Mouse (Mus musculus): ENCODE results near the gene Il33. TPM values are rescaled to one million over a fixed set of nuclear protein-coding genes. Genes with fewer than 3 reads are reported as not detected.

The Il33 gene
- total RNA-seq (2014; rRNA removed) (1.5 and 1.6 TPM in 2 replicates), polyA plus RNA-seq (2012; rRNA removed) (0.80 and 1.4 TPM in 2 replicates)

DNA sequence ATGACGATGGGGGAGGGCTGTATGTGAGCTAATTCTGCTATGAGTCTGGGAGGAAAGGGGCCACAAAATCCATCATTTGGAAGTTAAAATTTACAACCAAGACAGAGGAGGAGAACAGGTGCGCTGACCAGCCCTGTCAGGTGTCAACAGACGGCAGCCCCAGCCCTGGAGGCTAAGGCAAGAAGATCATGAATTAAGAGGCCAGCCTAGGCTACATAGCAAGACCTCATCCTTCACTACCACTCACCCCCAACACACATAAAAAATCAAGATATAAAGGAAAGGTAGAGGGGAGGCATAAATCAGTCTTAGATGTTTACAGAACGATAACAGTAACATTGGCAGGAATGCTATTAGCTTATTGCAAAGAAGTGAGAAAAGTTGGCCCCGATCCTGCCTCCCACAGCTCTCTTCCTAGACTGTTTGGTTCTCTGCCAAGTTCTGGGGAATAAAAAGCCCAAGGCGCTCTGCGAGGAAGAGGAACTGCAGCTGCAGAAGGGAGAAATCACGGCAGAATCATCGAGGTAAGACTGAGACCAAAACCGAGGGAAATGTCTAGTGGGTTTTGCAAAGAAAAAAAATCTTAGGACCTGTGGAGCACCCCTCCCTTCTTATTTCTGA, at the start of gene Il33:
Il33 (plus strand) TSS at position 477 of the 621 bp plus-strand sequence.
- no peaks in the 10 kb centered on the region for H3K79me2 ChIP-seq (ENCODE audit: control insufficient read depth, insufficient read depth, low read length)
- no peaks in the 10 kb centered on the region for H3K36me3 ChIP-seq (ENCODE audit: control insufficient read depth, insufficient read depth, low read length)
- peaks cover 2% of the 10 kb centered on the region; the same call in 1 of the 2 replicates for H3K4me1 ChIP-seq (ENCODE audit: control insufficient read depth, insufficient read depth, low read length)
- H3K9ac ChIP-seq (ENCODE audit: low read depth, low read length) = no peak within 1 kb of the TSS
- WGBS = 38% methylated on average over 10 of the region's 10 CpGs
- peak; percentile 55 for DNase-seq (ENCODE audit: extremely low read depth, low read depth, low spot score)
- peak within 1 kb of the TSS; percentile 24 for H3K4me3 ChIP-seq (ENCODE audit: insufficient read depth, low read depth, low read length)
- peak within 1 kb of the TSS; percentile 65 for H3K27ac ChIP-seq (replicated peaks; ENCODE audit: insufficient read depth, low read depth, low read length)
- TF ChIP-seq CTCF (IDR thresholded peaks at IDR 0.05; ENCODE audit: low read depth, low read length) (no peak), POLR2A (IDR thresholded peaks at IDR 0.05; ENCODE audit: extremely low read depth, insufficient read depth, low read length) (no peak)
- H3K27me3 ChIP-seq (ENCODE audit: control insufficient read depth, insufficient read depth, low read length) = no peaks in the 10 kb centered on the region

GRCm38 (mm10) chr19:29877422-29878291, 47.3 kb upstream of the Il33 start:
- no peak overlapping the region; the same call in 1 of the 2 replicates for H3K9ac ChIP-seq (ENCODE audit: low read depth, low read length)
- H3K27me3 ChIP-seq (ENCODE audit: control insufficient read depth, insufficient read depth, low read length) = no peaks in the 10 kb centered on the region; the same call in 1 of the 2 replicates
- H3K36me3 ChIP-seq (ENCODE audit: control insufficient read depth, insufficient read depth, low read length) = no peaks in the 10 kb centered on the region
- TF ChIP-seq POLR2A (IDR thresholded peaks at IDR 0.05; ENCODE audit: extremely low read depth, insufficient read depth, low read length) (no peak), CTCF (IDR thresholded peaks at IDR 0.05; ENCODE audit: low read depth, low read length) (no peak)
- H3K4me3 ChIP-seq (ENCODE audit: insufficient read depth, low read depth, low read length) = no peak overlapping the region
- H3K4me1 ChIP-seq (ENCODE audit: control insufficient read depth, insufficient read depth, low read length) = peaks cover 14% of the 10 kb centered on the region
- no peaks in the 10 kb centered on the region for H3K79me2 ChIP-seq (ENCODE audit: control insufficient read depth, insufficient read depth, low read length)
- WGBS = 46% methylated on average over 10 of the region's 10 CpGs
- peak; percentile 95 for DNase-seq (ENCODE audit: extremely low read depth, low read depth, low spot score)
- H3K27ac ChIP-seq (replicated peaks; ENCODE audit: insufficient read depth, low read depth, low read length) = peak overlapping the region; percentile 22

DNA sequence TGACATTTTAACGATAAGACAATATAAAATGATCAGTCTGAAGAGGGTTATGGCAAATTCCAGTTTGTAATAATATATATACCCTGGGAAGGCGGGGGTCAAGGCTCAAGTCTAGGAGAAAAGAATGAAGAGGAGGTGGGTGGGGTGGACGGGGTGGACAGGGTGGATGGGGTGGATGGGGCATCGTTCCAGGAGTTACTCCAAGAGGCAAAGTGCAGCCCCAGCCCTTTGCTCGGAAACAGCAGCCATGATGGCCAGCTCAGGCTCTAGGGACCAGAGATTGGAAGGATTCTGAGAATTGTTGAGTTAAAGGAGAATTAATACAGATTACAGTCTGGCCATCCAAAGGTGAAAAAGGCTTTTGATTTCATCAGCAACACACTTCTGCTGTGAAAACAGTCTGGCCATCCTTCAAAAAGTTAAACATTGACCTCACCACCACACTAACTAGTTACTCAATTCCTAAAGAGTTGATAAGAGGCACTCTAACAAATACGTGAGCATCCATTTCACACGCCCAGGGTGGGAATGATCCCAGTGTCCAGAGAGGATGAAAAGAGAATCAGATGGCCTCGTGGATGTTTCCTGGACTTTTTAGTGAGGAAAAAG, 45.9 kb upstream of the Il33 start:
- DNase-seq (ENCODE audit: extremely low read depth, low read depth, low spot score) = peak; percentile 94
- TF ChIP-seq POLR2A (IDR thresholded peaks at IDR 0.05; ENCODE audit: extremely low read depth, insufficient read depth, low read length) (no peak), CTCF (IDR thresholded peaks at IDR 0.05; ENCODE audit: low read depth, low read length) (no peak)
- H3K27me3 ChIP-seq (ENCODE audit: control insufficient read depth, insufficient read depth, low read length) = no peaks in the 10 kb centered on the region; the same call in 1 of the 2 replicates
- H3K36me3 ChIP-seq (ENCODE audit: control insufficient read depth, insufficient read depth, low read length) = no peaks in the 10 kb centered on the region
- H3K27ac ChIP-seq (replicated peaks; ENCODE audit: insufficient read depth, low read depth, low read length) = no peak overlapping the region
- 34% methylated on average over 8 of the region's 8 CpGs for WGBS
- peaks cover 14% of the 10 kb centered on the region for H3K4me1 ChIP-seq (ENCODE audit: control insufficient read depth, insufficient read depth, low read length)
- no peak overlapping the region for H3K9ac ChIP-seq (ENCODE audit: low read depth, low read length)
- H3K4me3 ChIP-seq (ENCODE audit: insufficient read depth, low read depth, low read length) = no peak overlapping the region
- no peaks in the 10 kb centered on the region for H3K79me2 ChIP-seq (ENCODE audit: control insufficient read depth, insufficient read depth, low read length)

DNA sequence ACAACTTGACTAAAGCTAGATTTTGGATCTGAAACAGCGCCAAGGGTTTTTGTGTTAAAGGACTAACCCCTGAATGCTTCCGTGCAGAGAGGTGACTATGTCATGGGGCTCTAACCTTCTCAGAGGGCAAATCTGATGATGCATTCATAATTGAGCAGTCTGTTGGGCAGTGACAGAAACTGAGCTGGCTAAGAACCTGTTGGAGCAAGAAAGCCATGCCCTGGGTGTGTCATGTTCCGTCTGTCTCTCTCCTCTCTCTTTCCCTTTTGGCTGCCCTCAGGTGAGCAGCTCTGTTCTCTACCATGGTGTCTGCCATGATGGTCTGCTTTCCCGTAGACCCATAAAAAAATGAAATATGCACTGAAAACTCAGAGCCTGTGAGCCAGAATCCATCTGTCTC, 44.0 kb upstream of the Il33 start:
- Histone ChIP-seq H3K4me3 (ENCODE audit: insufficient read depth, low read depth, low read length) (no peak overlapping the region), H3K36me3 (ENCODE audit: control insufficient read depth, insufficient read depth, low read length) (no peaks in the 10 kb centered on the region), H3K27ac (replicated peaks; ENCODE audit: insufficient read depth, low read depth, low read length) (no peak overlapping the region), H3K9ac (ENCODE audit: low read depth, low read length) (no peak overlapping the region), H3K4me1 (ENCODE audit: control insufficient read depth, insufficient read depth, low read length) (peaks cover 14% of the 10 kb centered on the region), H3K27me3 (ENCODE audit: control insufficient read depth, insufficient read depth, low read length) (no peaks in the 10 kb centered on the region; the same call in 1 of the 2 replicates), H3K79me2 (ENCODE audit: control insufficient read depth, insufficient read depth, low read length) (no peaks in the 10 kb centered on the region)
- no peak for TF ChIP-seq POLR2A (IDR thresholded peaks at IDR 0.05; ENCODE audit: extremely low read depth, insufficient read depth, low read length)
- no peak for TF ChIP-seq CTCF (IDR thresholded peaks at IDR 0.05; ENCODE audit: low read depth, low read length)
- no peak for DNase-seq (ENCODE audit: extremely low read depth, low read depth, low spot score)
- 97% methylated on average over 4 of the region's 4 CpGs for WGBS

- no peak overlapping the region for H3K4me3 ChIP-seq (ENCODE audit: insufficient read depth, low read depth, low read length)
- no peaks in the 10 kb centered on the region for H3K79me2 ChIP-seq (ENCODE audit: control insufficient read depth, insufficient read depth, low read length)
- H3K36me3 ChIP-seq (ENCODE audit: control insufficient read depth, insufficient read depth, low read length) = no peaks in the 10 kb centered on the region
- H3K27me3 ChIP-seq (ENCODE audit: control insufficient read depth, insufficient read depth, low read length) = no peaks in the 10 kb centered on the region
- no peak overlapping the region for H3K27ac ChIP-seq (replicated peaks; ENCODE audit: insufficient read depth, low read depth, low read length)
- WGBS = 30% methylated on average over 3 of the region's 3 CpGs
- DNase-seq (ENCODE audit: extremely low read depth, low read depth, low spot score) = peak; percentile 78
- no peak overlapping the region for H3K9ac ChIP-seq (ENCODE audit: low read depth, low read length)
- TF ChIP-seq POLR2A (IDR thresholded peaks at IDR 0.05; ENCODE audit: extremely low read depth, insufficient read depth, low read length) = no peak
- no peak for TF ChIP-seq CTCF (IDR thresholded peaks at IDR 0.05; ENCODE audit: low read depth, low read length)
- H3K4me1 ChIP-seq (ENCODE audit: control insufficient read depth, insufficient read depth, low read length) = peaks cover 9% of the 10 kb centered on the region
Observed at GRCm38 (mm10) chr19:29882696-29883095, 42.2 kb upstream of the Il33 start.
